Mouse (Mus musculus) myocyte (in vitro differentiated cells): ENCODE measurements around the gene Plekhg4. TPM values are rescaled to one million over a fixed set of nuclear protein-coding genes. Genes with fewer than 3 reads are reported as not detected.

Source experiments
- H3K27me3 ChIP-seq: one replicate; pipeline ENCODE4 v1.6.1; 2011; ENCODE audit not compliant: control insufficient read depth, insufficient read depth, insufficient read length
- H3K36me3 ChIP-seq: one replicate; pipeline ENCODE4 v1.6.1; 2011; ENCODE audit not compliant: control insufficient read depth, insufficient read depth
- H3K4me2 ChIP-seq: one replicate; pipeline ENCODE4 v1.6.1; 2011; ENCODE audit warnings: low read depth, control low read depth
- H3K4me3 ChIP-seq: one replicate; pipeline ENCODE4 v1.5.1; 2011; ENCODE audit warnings: mild to moderate bottlenecking, control low read depth, moderate library complexity
- H3K79me2 ChIP-seq: one replicate; pipeline ENCODE4 v1.6.1; 2011; ENCODE audit not compliant: control insufficient read depth, insufficient read depth
- H3ac ChIP-seq: one replicate; pipeline ENCODE4 v1.6.1; 2011; ENCODE audit not compliant: control insufficient read depth, insufficient read length
- CEBPB ChIP-seq: IDR thresholded peaks from 2 replicates; pipeline ENCODE4 v1.6.1; 2011; ENCODE audit warnings: mild to moderate bottlenecking, moderate library complexity; ENCODE audit not compliant: poor library complexity, insufficient read depth, severe bottlenecking
- E2F4 ChIP-seq: IDR thresholded peaks from one replicate; pipeline ENCODE4 v1.6.1; 2011; ENCODE audit warnings: mild to moderate bottlenecking, control low read depth, moderate library complexity; ENCODE audit not compliant: insufficient read depth
- MAX ChIP-seq: IDR thresholded peaks from one replicate; pipeline ENCODE4 v1.6.1; 2011; ENCODE audit warnings: low read depth, mild to moderate bottlenecking, control low read depth
- MYOD1 ChIP-seq, 3 experiments: IDR thresholded peaks; one replicate each; pipeline ENCODE4 v1.6.1; 2011; ENCODE audit warnings: control low read depth in 2 of 3, low read depth in 2 of 3, mild to moderate bottlenecking in 2 of 3, moderate library complexity in 1 of 3; ENCODE audit not compliant: insufficient read length in 2 of 3, control insufficient read depth in 1 of 3
- MYOG ChIP-seq, 3 experiments: IDR thresholded peaks; one replicate each; pipeline ENCODE4 v1.6.1; 2011; ENCODE audit warnings: control low read depth in 2 of 3, low read depth in 2 of 3, mild to moderate bottlenecking in 2 of 3; ENCODE audit not compliant: insufficient read length in 2 of 3, control insufficient read depth in 1 of 3, insufficient read depth in 1 of 3
- POLR2A ChIP-seq: IDR thresholded peaks from one replicate; pipeline ENCODE4 v1.6.1; 2011; ENCODE audit warnings: low read depth, mild to moderate bottlenecking, control low read depth, moderate library complexity; ENCODE audit not compliant: insufficient read length
- POLR2AphosphoS2 ChIP-seq: IDR thresholded peaks from one replicate; pipeline ENCODE4 v1.6.1; 2011; ENCODE audit warnings: low read depth, control low read depth; ENCODE audit not compliant: insufficient read length
- REST ChIP-seq: IDR thresholded peaks from one replicate; pipeline ENCODE4 v1.6.1; 2011; ENCODE audit warnings: mild to moderate bottlenecking, control low read depth, moderate library complexity; ENCODE audit not compliant: insufficient read depth, insufficient read length
- SRF ChIP-seq: IDR thresholded peaks from one replicate; pipeline ENCODE4 v1.6.1; 2011; ENCODE audit warnings: low read depth; ENCODE audit not compliant: control insufficient read depth, insufficient read length
- TCF12 ChIP-seq: IDR thresholded peaks from one replicate; pipeline ENCODE4 v1.6.1; 2011; ENCODE audit warnings: mild to moderate bottlenecking, control low read depth; ENCODE audit not compliant: poor library complexity, insufficient read depth, severe bottlenecking
- TCF3 ChIP-seq: IDR thresholded peaks from one replicate; pipeline ENCODE4 v1.6.1; 2011; ENCODE audit warnings: low read depth, control low read depth; ENCODE audit not compliant: insufficient read length
- USF1 ChIP-seq: IDR thresholded peaks from one replicate; pipeline ENCODE4 v1.6.1; 2011; ENCODE audit warnings: low read depth, mild to moderate bottlenecking, control low read depth, moderate library complexity
- polyA plus RNA-seq: library from polyadenylated mRNA; unstranded; fragments of >200 nt; fragmentation: generic; extraction: Trizol; gene quantifications from one replicate; pipeline ENCODE4 v1.2.1, GENCODE M21; 2012; ENCODE audit warnings: missing spikeins

The Plekhg4 gene
- polyA plus RNA-seq, 1 experiment: 1.0 TPM

DNA sequence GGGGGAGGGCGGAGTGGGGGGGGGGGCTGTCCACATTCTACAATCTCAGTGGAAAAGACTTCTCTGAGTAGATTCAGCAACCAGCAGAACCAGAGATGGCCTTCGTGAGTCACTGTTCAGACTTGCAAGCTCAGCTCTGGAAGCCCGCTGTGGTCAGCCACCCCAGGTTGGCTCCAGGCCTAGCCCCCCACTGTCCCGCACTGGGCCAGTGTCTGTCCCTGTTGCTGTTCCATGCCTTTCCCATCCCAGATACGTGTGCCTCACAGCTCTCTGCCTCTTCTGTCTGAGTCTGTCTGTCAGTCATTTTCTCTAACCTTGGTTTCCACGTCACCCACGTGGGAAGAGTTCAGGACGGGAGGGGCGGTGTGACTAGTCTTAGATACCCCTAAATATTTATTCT is 601 bp upstream of the Plekhg4 start:
- H3K27me3 ChIP-seq: no peaks in the 10 kb centered on the region
- no peak overlapping the region for H3K4me3 ChIP-seq
- TF ChIP-seq MYOG (IDR thresholded peaks at IDR 0.05; ENCODE audit: control insufficient read depth in 1 of 3, insufficient read depth in 1 of 3, insufficient read length in 2 of 3, low read depth in 2 of 3) (peak in 1 of 3 experiments; percentile 26), MYOD1 (IDR thresholded peaks at IDR 0.05; ENCODE audit: control insufficient read depth in 1 of 3, insufficient read length in 2 of 3, low read depth in 2 of 3) (peak in 1 of 3 experiments; percentile 28), REST (no peak), POLR2AphosphoS2 (peak; percentile 24)
- H3ac ChIP-seq: no peak overlapping the region
- H3K79me2 ChIP-seq: no peaks in the 10 kb centered on the region
- H3K36me3 ChIP-seq: peaks cover 10% of the 10 kb centered on the region
- H3K4me2 ChIP-seq: peak overlapping the region; percentile 84

DNA sequence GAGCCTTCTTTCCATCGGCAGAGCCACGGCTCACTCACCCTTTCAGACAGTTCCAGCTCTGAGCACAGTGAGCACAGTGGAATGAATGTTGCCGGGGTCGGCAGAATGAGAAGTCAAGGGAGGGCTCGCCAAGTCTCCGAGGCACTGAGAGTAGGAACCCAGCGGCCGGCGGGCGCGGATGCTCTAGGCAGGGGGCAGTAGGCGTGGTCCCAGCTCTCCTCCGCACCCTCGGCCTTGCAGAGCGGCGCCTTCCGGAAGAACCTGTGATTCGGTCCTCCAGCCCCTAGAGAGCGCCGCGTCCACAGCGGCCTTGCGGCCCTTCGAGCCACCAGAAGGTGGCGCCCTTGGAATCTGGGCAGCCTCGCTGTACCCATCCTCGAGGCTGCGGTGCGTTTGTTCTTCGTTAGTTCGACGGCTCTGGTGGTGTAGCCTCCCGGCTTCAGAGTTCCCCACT is 1.5 kb downstream of the Plekhg4 start:
- Histone ChIP-seq H3K4me3 (no peak overlapping the region), H3ac (no peak overlapping the region), H3K4me2 (no peak overlapping the region), H3K36me3 (peaks cover 10% of the 10 kb centered on the region), H3K79me2 (no peaks in the 10 kb centered on the region), H3K27me3 (no peaks in the 10 kb centered on the region)
- TF ChIP-seq USF1 (no peak), POLR2A (no peak), CEBPB (no peak)

DNA sequence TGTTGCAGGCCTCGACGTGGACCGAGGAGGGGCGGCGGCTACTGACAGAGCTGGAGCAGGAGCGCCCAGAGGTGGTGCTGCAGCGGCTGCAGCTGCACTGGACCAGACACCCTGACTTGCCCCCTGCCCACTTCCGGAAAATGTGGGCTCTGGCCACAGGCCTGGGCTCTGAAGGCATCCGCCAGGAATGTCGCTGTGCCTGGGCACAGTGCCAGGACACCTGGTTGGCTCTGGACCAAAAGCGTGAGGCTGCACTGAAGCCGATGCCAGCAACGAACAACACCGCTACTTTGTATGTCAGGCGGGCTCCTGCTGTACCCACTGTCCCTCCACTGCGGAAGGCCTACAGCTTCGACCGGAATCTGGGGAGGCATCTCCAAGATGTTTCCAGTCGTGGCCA is 5.6 kb downstream of the Plekhg4 start:
- no peak overlapping the region for H3K4me3 ChIP-seq
- no peaks in the 10 kb centered on the region for H3K79me2 ChIP-seq
- TF ChIP-seq MYOG (IDR thresholded peaks at IDR 0.05; ENCODE audit: control insufficient read depth in 1 of 3, insufficient read depth in 1 of 3, insufficient read length in 2 of 3, low read depth in 2 of 3) (peak in 1 of 3 experiments; percentile 33), POLR2A (no peak)
- no peaks in the 10 kb centered on the region for H3K27me3 ChIP-seq
- no peak overlapping the region for H3K4me2 ChIP-seq
- no peaks in the 10 kb centered on the region for H3K36me3 ChIP-seq
- no peak overlapping the region for H3ac ChIP-seq

DNA sequence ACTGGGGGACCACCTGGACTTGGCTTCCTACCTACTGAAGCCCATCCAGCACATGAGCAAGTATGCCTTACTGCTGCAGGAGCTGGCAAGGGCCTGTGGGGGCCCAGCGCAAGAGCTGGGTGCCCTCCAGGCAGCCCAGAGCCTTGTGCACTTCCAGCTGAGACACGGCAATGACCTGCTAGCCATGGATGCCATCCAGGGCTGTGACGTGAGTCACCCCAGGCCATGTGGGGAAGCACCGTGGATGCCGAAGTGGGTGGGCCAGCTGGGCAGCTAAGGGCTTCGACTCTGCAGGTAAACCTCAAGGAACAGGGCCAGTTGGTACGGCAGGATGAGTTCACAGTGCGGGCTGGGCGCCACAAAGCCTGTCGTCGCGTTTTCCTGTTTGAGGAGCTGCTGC is 7.2 kb downstream of the Plekhg4 start:
- no peaks in the 10 kb centered on the region for H3K36me3 ChIP-seq
- TF ChIP-seq CEBPB: no peak
- no peak for TF ChIP-seq MAX
- no peak for TF ChIP-seq TCF3
- no peak for TF ChIP-seq POLR2A
- no peak for TF ChIP-seq E2F4
- no peak for TF ChIP-seq USF1
- no peak for TF ChIP-seq POLR2AphosphoS2
- no peak for TF ChIP-seq MYOD1 (IDR thresholded peaks at IDR 0.05; ENCODE audit: control insufficient read depth in 1 of 3, insufficient read length in 2 of 3, low read depth in 2 of 3)
- TF ChIP-seq TCF12: no peak
- TF ChIP-seq SRF: no peak
- TF ChIP-seq MYOG (IDR thresholded peaks at IDR 0.05; ENCODE audit: control insufficient read depth in 1 of 3, insufficient read depth in 1 of 3, insufficient read length in 2 of 3, low read depth in 2 of 3): no peak

DNA sequence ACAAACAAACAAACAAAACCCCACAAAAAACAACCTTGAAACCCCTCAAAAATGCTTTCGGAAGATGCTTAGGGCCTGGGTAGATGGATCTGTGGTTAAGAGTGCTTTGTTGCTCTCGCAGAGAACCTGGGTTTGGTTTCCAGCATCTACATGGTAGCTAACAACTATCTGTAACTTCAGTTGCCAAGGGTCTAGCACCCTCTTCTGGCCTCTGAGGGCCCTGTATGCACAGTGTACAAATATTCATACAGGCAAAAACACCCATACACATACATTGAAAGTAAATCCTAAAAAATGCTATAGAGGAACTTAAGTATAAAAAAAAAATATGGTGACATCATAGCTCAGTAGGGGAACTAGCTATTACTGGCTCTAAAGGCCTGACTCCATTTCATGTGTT is 11.0 kb downstream of the Plekhg4 start:
- Histone ChIP-seq H3K4me3 (no peak overlapping the region), H3K36me3 (no peaks in the 10 kb centered on the region), H3K27me3 (no peaks in the 10 kb centered on the region), H3K4me2 (no peak overlapping the region), H3K79me2 (no peaks in the 10 kb centered on the region), H3ac (no peak overlapping the region)
- TF ChIP-seq CEBPB: no peak
- TF ChIP-seq E2F4: no peak
- TF ChIP-seq MAX: no peak
- no peak for TF ChIP-seq TCF12
- TF ChIP-seq POLR2A: no peak
- no peak for TF ChIP-seq MYOD1 (IDR thresholded peaks at IDR 0.05; ENCODE audit: control insufficient read depth in 1 of 3, insufficient read length in 2 of 3, low read depth in 2 of 3)
- no peak for TF ChIP-seq TCF3
- no peak for TF ChIP-seq USF1
- TF ChIP-seq MYOG (IDR thresholded peaks at IDR 0.05; ENCODE audit: control insufficient read depth in 1 of 3, insufficient read depth in 1 of 3, insufficient read length in 2 of 3, low read depth in 2 of 3): no peak
- TF ChIP-seq POLR2AphosphoS2: no peak
- no peak for TF ChIP-seq SRF
- TF ChIP-seq REST: no peak

More for the DNA sequence above, 7.2 kb downstream of the Plekhg4 start:
- Histone ChIP-seq H3K27me3 (no peaks in the 10 kb centered on the region), H3K4me3 (no peak overlapping the region), H3K4me2 (no peak overlapping the region), H3K79me2 (no peaks in the 10 kb centered on the region), H3ac (no peak overlapping the region)

DNA sequence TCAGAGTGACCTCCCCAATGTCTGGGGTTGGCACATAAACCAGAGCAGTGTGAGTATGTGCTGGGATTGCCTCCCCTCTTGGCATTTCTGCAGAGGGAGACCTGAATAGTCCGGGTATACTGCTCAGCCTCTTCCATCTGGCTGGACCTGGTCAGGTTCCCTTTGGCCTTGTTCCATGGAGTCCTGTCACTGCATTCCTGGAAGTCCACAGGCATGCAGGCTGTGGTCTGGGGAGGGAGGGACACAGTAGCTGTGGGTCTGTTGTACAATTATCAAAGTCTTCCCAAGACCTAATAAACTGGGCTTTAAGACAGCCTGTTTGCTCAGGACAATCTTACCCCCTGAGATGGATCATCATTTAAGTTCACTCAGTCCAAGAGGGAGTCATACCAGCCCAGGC is 14.1 kb downstream of the Plekhg4 start:
- Histone ChIP-seq H3K4me3 (no peak overlapping the region), H3K36me3 (no peaks in the 10 kb centered on the region), H3ac (no peak overlapping the region), H3K4me2 (no peak overlapping the region), H3K27me3 (no peaks in the 10 kb centered on the region), H3K79me2 (no peaks in the 10 kb centered on the region)
- no peak for TF ChIP-seq MAX
- no peak for TF ChIP-seq E2F4
- no peak for TF ChIP-seq TCF3
- peak in 1 of 3 experiments; percentile 8 for TF ChIP-seq MYOG (IDR thresholded peaks at IDR 0.05; ENCODE audit: control insufficient read depth in 1 of 3, insufficient read depth in 1 of 3, insufficient read length in 2 of 3, low read depth in 2 of 3)
- no peak for TF ChIP-seq CEBPB
- no peak for TF ChIP-seq SRF
- no peak for TF ChIP-seq TCF12
- no peak for TF ChIP-seq MYOD1 (IDR thresholded peaks at IDR 0.05; ENCODE audit: control insufficient read depth in 1 of 3, insufficient read length in 2 of 3, low read depth in 2 of 3)
- no peak for TF ChIP-seq USF1
